Mouse (Mus musculus) adrenal gland, postnatal 10 days (tissue): ENCODE results near the gene Evx2. TPM values are rescaled to one million over a fixed set of nuclear protein-coding genes. Genes with fewer than 3 reads are reported as not detected.

Experiments used
- DNase-seq: peaks from one replicate; pipeline ENCODE4 v3.0.0; 2021; ENCODE audit warnings: mixed read lengths
- microRNA-seq: library from miRNA; unstranded; fragments of <30 nt; microRNA quantifications from one replicate; pipeline ENCODE4 v1.2.0, GENCODE M21; 2021
- total RNA-seq, 2 experiments: library from RNA; stranded (reverse); gene quantifications; 2 replicates each; pipeline ENCODE4 v1.2.3; 2021

Gene Evx2
- total RNA-seq, 2 experiments from 2014 or later: not detected

DNA sequence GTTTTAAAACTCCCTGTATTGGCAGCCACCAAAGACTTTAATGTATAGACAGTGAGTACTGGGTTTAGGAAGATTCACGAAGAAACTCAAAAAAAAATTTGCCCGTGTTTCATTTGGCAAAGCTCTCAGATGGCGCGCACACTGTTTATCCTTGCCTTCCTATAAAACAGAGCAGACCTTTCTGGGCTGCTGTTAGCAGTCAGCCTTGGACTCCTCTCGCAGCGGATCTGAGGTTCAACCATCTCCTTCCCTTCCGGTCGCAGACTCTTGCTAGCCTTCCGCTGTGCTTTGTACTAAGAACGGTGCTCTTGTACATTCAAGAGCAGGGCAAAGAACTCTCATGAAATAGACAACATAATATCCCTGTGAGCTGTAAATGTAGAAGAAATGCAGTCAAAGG, 39.0 kb downstream of the Evx2 start:
- DNase-seq: no peak

GRCm38 (mm10) chr2:74619676-74620246, 39.6 kb downstream of the Evx2 start:
- no peak for DNase-seq

GRCm38 (mm10) chr2:74617706-74618105, 41.7 kb downstream of the Evx2 start:
- DNase-seq: no peak

DNA sequence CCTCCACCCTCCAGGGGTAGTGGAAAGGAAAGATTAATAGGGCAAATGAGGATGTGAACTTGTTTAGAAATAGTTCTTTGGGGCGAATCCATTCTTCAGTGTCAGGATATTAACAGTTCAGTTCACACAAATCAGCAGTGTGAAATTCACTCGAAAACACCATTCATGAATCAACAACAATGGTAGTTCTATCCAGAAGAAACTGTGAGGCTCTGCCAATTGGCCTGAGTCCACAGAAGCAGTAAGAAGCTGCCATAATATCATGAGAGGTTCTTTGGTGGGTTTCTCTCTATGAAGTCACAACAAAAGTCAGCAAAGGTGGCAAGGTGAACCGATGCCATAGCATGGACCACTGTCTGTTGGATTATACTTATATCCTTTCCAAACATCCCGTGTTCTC, 48.0 kb downstream of the Evx2 start:
- DNase-seq: no peak

GRCm38 (mm10) chr2:74609350-74609749, 50.0 kb downstream of the Evx2 start:
- no peak for DNase-seq

GRCm38 (mm10) chr2:74606087-74606760, 53.1 kb downstream of the Evx2 start:
- no peak for DNase-seq

DNA sequence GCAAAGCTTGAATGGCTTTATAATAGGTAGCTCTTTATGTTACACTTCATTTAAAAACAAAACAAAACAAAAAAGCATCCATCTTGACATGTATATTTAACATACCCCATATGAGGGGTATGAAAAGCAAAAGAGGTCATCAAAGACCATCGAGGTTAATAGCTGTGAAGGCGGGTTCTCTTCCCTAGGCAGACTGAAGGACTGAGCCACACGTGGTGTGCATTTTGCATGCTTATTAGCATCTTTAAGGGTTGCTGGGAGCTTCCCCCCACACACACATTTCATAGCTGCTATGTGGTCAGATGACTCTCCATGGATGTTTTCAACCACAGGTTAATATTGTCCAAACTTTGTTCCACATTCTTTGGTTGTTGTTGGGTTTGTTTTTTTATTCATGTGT, 55.3 kb downstream of the Evx2 start:
- DNase-seq: no peak

Small RNAs within 50 kb of the gene (microRNA-seq; reads per million reads assigned to microRNA genes)
- not detected for gene Gm44463

Other genes starting within 250 kb of the Evx2 start
- 10 to 100 TPM; 12.2 to 21.7 TPM for gene Lnpk, start 80.1 kb downstream of the Evx2 start, total RNA-seq
- not detected for gene Hoxd13, start 8.8 kb upstream of the Evx2 start, total RNA-seq
- gene Hoxd12, start 15.5 kb upstream of the Evx2 start, total RNA-seq: not detected
- not detected for gene Hoxd11, start 20.0 kb upstream of the Evx2 start, total RNA-seq
- gene Hoxd10, start 32.4 kb upstream of the Evx2 start, total RNA-seq: under 1 TPM; 0.15 to 0.27 TPM
- gene Hoxd9, start 38.2 kb upstream of the Evx2 start, total RNA-seq: 1 to 10 TPM; 4.6 TPM
- gene Hoxd8, start 45.1 kb upstream of the Evx2 start, total RNA-seq: 10 to 100 TPM; 25.0 to 26.2 TPM
- gene Hoxd3, start 52.4 kb upstream of the Evx2 start, total RNA-seq: under 1 TPM; 0.33 to 0.42 TPM
- 10 to 100 TPM in 1 of 2 experiments, 1 to 10 TPM in 1; 7.0 to 18.8 TPM for gene Hoxd4, start 52.4 kb upstream of the Evx2 start, total RNA-seq
- 1 to 10 TPM in 1 of 2 experiments, under 1 TPM in 1; 0.69 to 1.7 TPM for gene Gm28230, start 67.2 kb upstream of the Evx2 start, total RNA-seq
- gene Hoxd1, start 103.4 kb upstream of the Evx2 start, total RNA-seq: not detected
- 100 to 1,000 TPM; 107 to 135 TPM for gene Mtx2, start 166.2 kb upstream of the Evx2 start, total RNA-seq